Mouse (Mus musculus): ENCODE data around the gene Commd1. TPM values are rescaled to one million over a fixed set of nuclear protein-coding genes. Genes with fewer than 3 reads are reported as not detected.

Gene Commd1
- polyA plus RNA-seq, 1 experiment from 2014 or later, result 243 TPM

- no peak overlapping the region for H3K27ac ChIP-seq (replicated peaks)
- no peak overlapping the region for H3K4me3 ChIP-seq (replicated peaks)
- H3K9me3 ChIP-seq (replicated peaks), result no peaks in the 10 kb centered on the region
- no peak for ATAC-seq (ENCODE audit: low FRiP score)
- H3K4me2 ChIP-seq, result no peak overlapping the region
- no peaks in the 10 kb centered on the region for H3K36me3 ChIP-seq
- H3K4me1 ChIP-seq, result peaks cover 1% of the 10 kb centered on the region; the same call in 1 of the 2 replicates
- H3K9ac ChIP-seq (replicated peaks), result no peak overlapping the region
- WGBS, result 84% methylated on average over 7 of the region's 7 CpGs
- peaks cover 20% of the 10 kb centered on the region for H3K27me3 ChIP-seq (replicated peaks)
Measured at GRCm38 (mm10) chr11:22865635-22866246, 116.4 kb downstream of the Commd1 start.

- peaks cover 12% of the 10 kb centered on the region for H3K4me1 ChIP-seq
- no peaks in the 10 kb centered on the region for H3K9me3 ChIP-seq (replicated peaks)
- H3K27ac ChIP-seq (replicated peaks), result no peak overlapping the region
- H3K27me3 ChIP-seq (replicated peaks), result peaks cover 32% of the 10 kb centered on the region
- no peak overlapping the region for H3K4me2 ChIP-seq
- H3K9ac ChIP-seq (replicated peaks), result no peak overlapping the region
- WGBS, result 45% methylated on average over 8 of the region's 8 CpGs
- H3K4me3 ChIP-seq (replicated peaks), result no peak overlapping the region
- H3K36me3 ChIP-seq, result no peaks in the 10 kb centered on the region
- no peak for ATAC-seq (ENCODE audit: low FRiP score)
Measured at GRCm38 (mm10) chr11:22864305-22865060, 117.7 kb downstream of the Commd1 start.

- Histone ChIP-seq H3K4me3 (replicated peaks) (no peak overlapping the region), H3K36me3 (no peaks in the 10 kb centered on the region), H3K27ac (replicated peaks) (no peak overlapping the region), H3K9me3 (replicated peaks) (no peaks in the 10 kb centered on the region), H3K4me2 (no peak overlapping the region), H3K27me3 (replicated peaks) (peaks cover 39% of the 10 kb centered on the region), H3K9ac (replicated peaks) (no peak overlapping the region), H3K4me1 (peaks cover 19% of the 10 kb centered on the region)
- 49% methylated on average over 4 of the region's 4 CpGs for WGBS
- ATAC-seq (ENCODE audit: low FRiP score), result no peak
Measured at GRCm38 (mm10) chr11:22863581-22863980, 118.6 kb downstream of the Commd1 start.

GRCm38 (mm10) chr11:22861315-22861714, 120.9 kb downstream of the Commd1 start:
- H3K4me3 ChIP-seq (replicated peaks), result no peak overlapping the region
- H3K9me3 ChIP-seq (replicated peaks), result no peaks in the 10 kb centered on the region
- H3K27ac ChIP-seq (replicated peaks), result no peak overlapping the region
- 60% methylated on average over 4 of the region's 4 CpGs for WGBS
- ATAC-seq (ENCODE audit: low FRiP score), result no peak
- peak overlapping the region; percentile 99; the same call in 1 of the 2 replicates for H3K4me2 ChIP-seq
- no peaks in the 10 kb centered on the region for H3K36me3 ChIP-seq
- peaks cover 27% of the 10 kb centered on the region for H3K4me1 ChIP-seq
- H3K27me3 ChIP-seq (replicated peaks), result peaks cover 60% of the 10 kb centered on the region
- no peak overlapping the region for H3K9ac ChIP-seq (replicated peaks)

GRCm38 (mm10) chr11:22860335-22861227, 121.6 kb downstream of the Commd1 start, which contains the start of gene B3gnt2:
Gene B3gnt2, minus strand, starts transcription at chr11:22860961.
- 6% methylated on average over 41 of the region's 41 CpGs for WGBS
- H3K4me2 ChIP-seq, result peak within 1 kb of the TSS; percentile 99
- H3K27me3 ChIP-seq (replicated peaks), result peaks cover 63% of the 10 kb centered on the region
- no peak for ATAC-seq (ENCODE audit: low FRiP score)
- peak within 1 kb of the TSS; percentile 64 for H3K27ac ChIP-seq (replicated peaks)
- H3K4me1 ChIP-seq, result peaks cover 27% of the 10 kb centered on the region
- H3K9ac ChIP-seq (replicated peaks), result peak within 1 kb of the TSS; percentile 55
- no peaks in the 10 kb centered on the region for H3K9me3 ChIP-seq (replicated peaks)
- peak within 1 kb of the TSS; percentile 63 for H3K4me3 ChIP-seq (replicated peaks)
- no peaks in the 10 kb centered on the region for H3K36me3 ChIP-seq

GRCm38 (mm10) chr11:22859633-22860334, 122.4 kb downstream of the Commd1 start:
- H3K4me1 ChIP-seq, result peaks cover 27% of the 10 kb centered on the region
- H3K4me3 ChIP-seq (replicated peaks), result peak overlapping the region; percentile 63
- H3K9me3 ChIP-seq (replicated peaks), result no peaks in the 10 kb centered on the region
- H3K27me3 ChIP-seq (replicated peaks), result peaks cover 63% of the 10 kb centered on the region
- WGBS, result under 1% methylated on average over 51 of the region's 55 CpGs
- ATAC-seq (ENCODE audit: low FRiP score), result peak; percentile 91
- H3K4me2 ChIP-seq, result peak overlapping the region; percentile 99
- no peaks in the 10 kb centered on the region for H3K36me3 ChIP-seq
- peak overlapping the region; percentile 64 for H3K27ac ChIP-seq (replicated peaks)
- H3K9ac ChIP-seq (replicated peaks), result peak overlapping the region; percentile 55

- Histone ChIP-seq H3K4me3 (replicated peaks) (peak overlapping the region; percentile 63), H3K27me3 (replicated peaks) (peaks cover 63% of the 10 kb centered on the region), H3K9ac (replicated peaks) (peak overlapping the region; percentile 55), H3K4me1 (peaks cover 27% of the 10 kb centered on the region), H3K9me3 (replicated peaks) (no peaks in the 10 kb centered on the region), H3K36me3 (no peaks in the 10 kb centered on the region), H3K27ac (replicated peaks) (no peak overlapping the region), H3K4me2 (peak overlapping the region; percentile 99)
- under 1% methylated on average over 40 of the region's 41 CpGs for WGBS
- peak; percentile 82 for ATAC-seq (ENCODE audit: low FRiP score)
Measured at GRCm38 (mm10) chr11:22859301-22859632, 122.9 kb downstream of the Commd1 start.

- peaks cover 63% of the 10 kb centered on the region for H3K27me3 ChIP-seq (replicated peaks)
- peaks cover 27% of the 10 kb centered on the region for H3K4me1 ChIP-seq
- no peaks in the 10 kb centered on the region for H3K36me3 ChIP-seq
- H3K4me2 ChIP-seq, result peak overlapping the region; percentile 99
- H3K9me3 ChIP-seq (replicated peaks), result no peaks in the 10 kb centered on the region
- H3K9ac ChIP-seq (replicated peaks), result peak overlapping the region; percentile 55
- WGBS, result 1% methylated on average over 50 of the region's 50 CpGs
- no peak overlapping the region for H3K27ac ChIP-seq (replicated peaks)
- H3K4me3 ChIP-seq (replicated peaks), result peak overlapping the region; percentile 63
- ATAC-seq (ENCODE audit: low FRiP score), result peak; percentile 19; the same call in 1 of the 2 replicates
Measured at GRCm38 (mm10) chr11:22858441-22859300, 123.5 kb downstream of the Commd1 start.

- 20% methylated on average over 25 of the region's 25 CpGs for WGBS
- H3K9ac ChIP-seq (replicated peaks), result peak overlapping the region; percentile 55; the same call in 1 of the 2 replicates
- peak overlapping the region; percentile 63 for H3K4me3 ChIP-seq (replicated peaks)
- H3K4me1 ChIP-seq, result peaks cover 27% of the 10 kb centered on the region
- no peaks in the 10 kb centered on the region for H3K9me3 ChIP-seq (replicated peaks)
- ATAC-seq (ENCODE audit: low FRiP score), result no peak
- no peak overlapping the region for H3K27ac ChIP-seq (replicated peaks)
- peaks cover 57% of the 10 kb centered on the region for H3K27me3 ChIP-seq (replicated peaks)
- peak overlapping the region; percentile 99 for H3K4me2 ChIP-seq
- H3K36me3 ChIP-seq, result no peaks in the 10 kb centered on the region
Measured at GRCm38 (mm10) chr11:22857705-22858440, 124.3 kb downstream of the Commd1 start.

Data from neural tube, embryonic 15.5 days (tissue).